10 mouse cellular contexts compared by ENCODE assay signal in the genomic region with DNA sequence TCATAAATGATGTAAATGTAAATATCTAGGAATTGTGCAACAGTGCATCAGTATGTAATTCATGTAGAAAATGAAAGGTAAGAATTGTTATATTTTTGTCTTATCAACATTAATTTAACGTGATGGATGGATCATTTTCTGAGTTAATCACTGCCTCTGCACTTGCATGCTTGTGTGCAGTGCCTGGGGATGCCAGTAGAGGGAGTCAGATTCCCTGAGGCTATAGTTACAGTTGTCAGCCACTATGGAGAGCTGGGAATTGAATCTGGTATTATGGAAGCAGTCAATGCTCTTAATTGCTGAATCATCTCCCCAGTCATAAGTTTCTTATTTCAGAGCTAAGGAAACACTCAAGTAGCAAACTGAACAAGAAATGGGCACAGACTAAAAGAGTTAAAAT. TPM values are rescaled to one million over a fixed set of nuclear protein-coding genes. Genes with fewer than 3 reads are reported as not detected.
DNase-seq lines count a peak whose midpoint lies in the region; ATAC-seq and TF ChIP-seq lines count a peak whose summit lies in the region.
"Had no signal": no experiment of that assay in that cellular context is flagged by ENCODE, and none has a peak within 500 bp of the region (broad histone marks: within the 10 kb centered on the region; RNA-seq: fewer than 3 reads in every experiment).

No protein-coding gene starts in this region.

- 96% methylated on average over 1 of the region's 1 CpGs for WGBS in thymus, adult 2 months
- 68% methylated on average over 1 of the region's 1 CpGs for WGBS in forebrain, embryonic 10.5 days

- peaks cover 24% of the 10 kb centered on the region for H3K36me3 ChIP-seq in thymus, adult 2 months (ENCODE audit: control insufficient read depth, insufficient read depth, low read length)
- peaks cover 56% of the 10 kb centered on the region for H3K36me3 ChIP-seq in forebrain, embryonic 10.5 days (replicated peaks)

- TF ChIP-seq POLR2A in thymus, adult 2 months (IDR thresholded peaks at IDR 0.05; ENCODE audit: control insufficient read depth, extremely low read depth, insufficient read depth, low read length, poor library complexity), result no peak

- no peaks in the 10 kb centered on the region for H3K27me3 ChIP-seq in thymus, adult 2 months (ENCODE audit: control insufficient read depth, insufficient read depth, low read length)
- H3K27me3 ChIP-seq in forebrain, embryonic 10.5 days (ENCODE audit: poor library complexity, severe bottlenecking), result no peaks in the 10 kb centered on the region

- ATAC-seq in erythroid progenitor cell, adult 5-6 weeks (replicated peaks; ENCODE audit: low FRiP score, poor library complexity, severe bottlenecking), result 0 out of 2 replicates have a peak, but pooled peaks have one; percentile 46

- H3K4me1 ChIP-seq in thymus, adult 2 months (replicated peaks; ENCODE audit: control insufficient read depth, insufficient read depth, low read length), result no peaks in the 10 kb centered on the region
- H3K4me1 ChIP-seq in forebrain, embryonic 10.5 days, result no peaks in the 10 kb centered on the region

- TF ChIP-seq CTCF in thymus, adult 2 months (IDR thresholded peaks at IDR 0.05; ENCODE audit: borderline replicate concordance, control insufficient read depth, extremely low read depth, insufficient read depth, low read length, poor library complexity), result no peak

- H3K4me3 ChIP-seq in thymus, adult 2 months (ENCODE audit: control insufficient read depth, insufficient read depth, low read length), result no peak overlapping the region
- no peak overlapping the region for H3K4me3 ChIP-seq in forebrain, embryonic 10.5 days

- peak; percentile 6 for DNase-seq in kidney, adult 9 months
- DNase-seq in kidney, postnatal 14 days, result no peak
- DNase-seq in thymus, adult 2 months, result peak; percentile 18
- DNase-seq in thymus, adult 18-20 months, result no peak
- no peak for DNase-seq in urinary bladder, adult 18-20 months (ENCODE audit: low spot score in 2 of 2)
- no peak for DNase-seq in forebrain, embryonic 10.5 days (ENCODE audit: extremely low spot score, low spot score)
- no peak for DNase-seq in left cerebral cortex, adult 8-10 months (ENCODE audit: low spot score in 2 of 2)
- DNase-seq: cerebellum, postnatal 25 days; gastrocnemius, postnatal 14 days had no signal

- H3K9me3 ChIP-seq in forebrain, embryonic 10.5 days, result no peaks in the 10 kb centered on the region

- H3K27ac ChIP-seq in thymus, adult 2 months (ENCODE audit: control insufficient read depth, insufficient read depth, low read length), result no peak overlapping the region
- no peak overlapping the region for H3K27ac ChIP-seq in forebrain, embryonic 10.5 days

RNA-seq across cellular contexts. Expression of a gene that starts 40.0 kb away (rescaled TPM):
- 3.6 TPM in 2 replicates for polyA plus RNA-seq in thymus, adult 2 months (2012; rRNA removed)
- 2.5 and 4.3 TPM in 2 replicates for total RNA-seq in erythroid progenitor cell, adult 5-6 weeks (2015; ENCODE audit: low replicate concordance)
- 1.5 and 3.0 TPM in 2 replicates for total RNA-seq in erythroid progenitor cell, adult 5-6 weeks (2017; ENCODE audit: low replicate concordance)
- polyA plus RNA-seq in forebrain, embryonic 10.5 days (2016; fragmentation: Nextera tagmentation; extraction: Ambion mirVana), result 10.3 and 11.3 TPM in 2 replicates
- total RNA-seq in left cerebral cortex, adult 8-10 months (2022), result 1 to 10 TPM; 5.4 to 9.9 (median 8.4) TPM

Comparison
In these comparisons a context has a peak if more than half of its experiments do, and no peak if none do; other contexts are left out.
1. DNase-seq: peak in kidney, adult 9 months (single experiment) and thymus, adult 2 months (single experiment); none in kidney, postnatal 14 days (single experiment), thymus, adult 18-20 months (0 of 2), urinary bladder, adult 18-20 months (0 of 2), forebrain, embryonic 10.5 days (single experiment) and left cerebral cortex, adult 8-10 months (0 of 2).